Mouse (Mus musculus) forebrain, embryonic 14.5 days (tissue): ENCODE measurements around the gene Cyp2d40. TPM values are rescaled to one million over a fixed set of nuclear protein-coding genes. Genes with fewer than 3 reads are reported as not detected.
"Not testable (repeated sequence)": the region's sequence is repeated elsewhere in the genome, so short reads cannot be mapped to it uniquely, and the experiment has no call there.

Experiments
- ATAC-seq: fragments of 200-750 bp; cut with Nextera tagmentation; 2 replicates; pipeline ENCODE4 v1.8.0; 2017; ENCODE audit warnings: mild to moderate bottlenecking, moderate library complexity
- DNase-seq: peaks from one replicate; pipeline ENCODE4 v3.0.0-alpha.2; 2015; ENCODE audit warnings: low spot score
- H3K27ac ChIP-seq: fragments of 300-500 bp; sonication (generic); 2 replicates; pipeline ENCODE4 v1.5.1; 2014; ENCODE audit warnings: low read depth, mild to moderate bottlenecking, control low read depth, low read length, moderate library complexity
- H3K27me3 ChIP-seq: fragments of 300-500 bp; sonication (generic); replicated peaks from 2 replicates; pipeline ENCODE4 v1.6.1; 2014; ENCODE audit warnings: low read length, control low read depth, mixed read lengths; ENCODE audit not compliant: control insufficient read depth, insufficient read depth
- H3K36me3 ChIP-seq: fragments of 300-500 bp; sonication (generic); 2 replicates; pipeline ENCODE4 v1.6.1; 2014; ENCODE audit warnings: low read length, control low read depth; ENCODE audit not compliant: control insufficient read depth, insufficient read depth
- H3K4me1 ChIP-seq: fragments of 300-500 bp; sonication (generic); 2 replicates; pipeline ENCODE4 v1.6.1; 2014; ENCODE audit warnings: antibody characterized with exemption, low read length, control low read depth; ENCODE audit not compliant: control insufficient read depth, insufficient read depth
- H3K4me2 ChIP-seq: fragments of 300-500 bp; sonication (generic); 2 replicates; pipeline ENCODE4 v1.6.1; 2014; ENCODE audit warnings: mild to moderate bottlenecking, control low read depth, low read length
- H3K4me3 ChIP-seq: fragments of 300-500 bp; sonication (generic); 2 replicates; pipeline ENCODE4 v1.5.1; 2014; ENCODE audit warnings: low read depth, low read length, control low read depth
- H3K9ac ChIP-seq: fragments of 300-500 bp; sonication (generic); 2 replicates; pipeline ENCODE4 v1.6.1; 2014; ENCODE audit warnings: mild to moderate bottlenecking, low read length, control low read depth, moderate library complexity
- H3K9me3 ChIP-seq: fragments of 300-500 bp; sonication (generic); replicated peaks from 2 replicates; pipeline ENCODE4 v1.6.1; 2016; ENCODE audit warnings: low read length, control low read depth, mixed read lengths; ENCODE audit not compliant: control insufficient read depth
- WGBS: fragments of 180-500 bp; shearing (Covaris S2); extraction: QIAGEN DNeasy Blood & Tissue Kit; methylation state at CpG from one replicate; pipeline ENCODE4 v1.1.7; 2014; 5-methylcytosine and 5-hydroxymethylcytosine counted together
- polyA plus RNA-seq: library from polyadenylated mRNA; unstranded; fragments of >200 nt; fragmentation: Nextera tagmentation; extraction: Ambion mirVana; gene quantifications from 2 replicates; pipeline ENCODE4 v1.2.1, GENCODE M21; 2014

Gene Cyp2d40
- polyA plus RNA-seq, 1 experiment from 2014 or later: not detected

GRCm38 (mm10) chr15:82793454-82793853 lies 29.5 kb upstream of the Cyp2d40 start:
- Histone ChIP-seq H3K27me3 (no peaks in the 10 kb centered on the region), H3K9ac (no peak overlapping the region), H3K4me3 (no peak overlapping the region), H3K9me3 (no peaks in the 10 kb centered on the region), H3K4me1 (no peaks in the 10 kb centered on the region), H3K36me3 (no peaks in the 10 kb centered on the region), H3K4me2 (no peak overlapping the region), H3K27ac (no peak overlapping the region)
- no peak for DNase-seq
- no peak for ATAC-seq
- WGBS: 86% methylated on average over 1 of the region's 1 CpGs

- Histone ChIP-seq H3K36me3 (no peaks in the 10 kb centered on the region), H3K4me2 (no peak overlapping the region), H3K4me3 (no peak overlapping the region), H3K27me3 (no peaks in the 10 kb centered on the region), H3K9me3 (no peaks in the 10 kb centered on the region), H3K27ac (no peak overlapping the region), H3K9ac (no peak overlapping the region), H3K4me1 (no peaks in the 10 kb centered on the region)
- 93% methylated on average over 11 of the region's 11 CpGs for WGBS
- no peak for ATAC-seq
- DNase-seq: no peak
Measured at GRCm38 (mm10) chr15:82792566-82792965, 28.6 kb upstream of the Cyp2d40 start.

DNA sequence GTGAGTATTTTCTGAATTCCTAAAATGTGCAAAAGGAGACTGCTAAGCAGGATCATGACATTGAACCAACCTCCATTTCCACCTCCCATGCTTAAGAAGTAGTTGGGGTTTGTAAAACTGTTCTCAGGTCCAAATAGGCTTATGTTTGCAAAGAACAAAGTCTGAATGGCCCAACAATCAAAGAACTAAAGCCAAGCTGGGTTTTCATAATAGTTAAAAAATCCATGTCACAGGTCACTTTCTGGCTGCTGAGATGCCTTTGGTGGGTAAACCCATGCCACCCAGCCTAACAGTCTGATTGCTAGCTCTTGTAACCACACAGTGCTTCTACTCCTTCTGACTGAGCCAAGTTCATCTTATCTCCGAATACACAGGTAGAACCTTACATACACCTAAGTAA lies 20.6 kb upstream of the Cyp2d40 start:
- no peak for DNase-seq
- WGBS: 74% methylated on average over 1 of the region's 1 CpGs

DNA sequence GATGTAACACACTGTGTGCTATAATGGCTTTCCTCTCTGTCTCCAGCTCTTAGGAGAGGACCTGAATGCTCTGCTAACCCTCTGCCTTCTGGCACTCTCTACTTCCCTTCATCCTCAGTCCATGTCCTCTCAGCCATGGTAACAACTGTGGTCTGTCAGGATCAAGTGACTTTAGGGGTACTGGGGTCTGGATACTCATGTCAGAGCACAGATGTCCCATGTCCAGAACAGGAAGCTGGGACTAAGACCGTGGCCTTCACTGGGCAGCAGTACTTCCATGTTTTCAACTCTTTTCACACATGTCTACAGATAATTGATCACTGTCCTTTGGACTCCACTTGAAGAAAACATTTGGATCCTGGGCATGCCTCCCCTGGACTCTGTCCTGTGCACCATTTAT lies 19.8 kb upstream of the Cyp2d40 start:
- no peak overlapping the region for H3K27ac ChIP-seq
- no peaks in the 10 kb centered on the region for H3K36me3 ChIP-seq
- H3K9me3 ChIP-seq: no peaks in the 10 kb centered on the region
- 76% methylated on average over 1 of the region's 1 CpGs for WGBS
- no peak for ATAC-seq
- H3K9ac ChIP-seq: no peak overlapping the region
- H3K4me1 ChIP-seq: no peaks in the 10 kb centered on the region
- no peak for DNase-seq
- no peaks in the 10 kb centered on the region for H3K27me3 ChIP-seq
- H3K4me3 ChIP-seq: no peak overlapping the region
- H3K4me2 ChIP-seq: no peak overlapping the region

More for the DNA sequence above, 20.6 kb upstream of the Cyp2d40 start:
- Histone ChIP-seq H3K9ac (no peak overlapping the region), H3K27ac (no peak overlapping the region), H3K4me3 (no peak overlapping the region), H3K36me3 (no peaks in the 10 kb centered on the region), H3K4me1 (no peaks in the 10 kb centered on the region), H3K9me3 (no peaks in the 10 kb centered on the region), H3K4me2 (no peak overlapping the region), H3K27me3 (no peaks in the 10 kb centered on the region)
- ATAC-seq: no peak

GRCm38 (mm10) chr15:82777856-82778255 lies 13.9 kb upstream of the Cyp2d40 start:
- 85% methylated on average over 5 of the region's 5 CpGs for WGBS
- not testable (repeated sequence) for ATAC-seq

DNA sequence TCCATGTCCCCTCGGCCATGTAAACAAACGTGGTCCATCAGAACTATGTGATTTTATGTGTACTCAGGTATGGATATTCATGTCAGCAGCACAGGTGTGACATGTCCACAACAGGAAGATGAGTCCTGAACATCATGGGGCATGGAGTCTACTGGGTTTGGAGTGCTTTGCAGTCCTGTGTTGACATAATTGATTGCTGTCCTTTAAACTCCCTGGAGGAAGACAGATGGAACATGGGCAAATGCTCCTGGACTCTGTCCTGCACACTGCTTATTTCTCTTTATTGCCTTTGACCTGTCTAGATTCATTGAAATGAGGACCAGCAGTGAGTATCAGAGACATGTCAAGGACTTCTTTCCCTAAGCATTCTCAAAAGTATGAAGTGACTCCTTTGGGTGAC lies 2.0 kb upstream of the Cyp2d40 start:
- H3K36me3 ChIP-seq: no peaks in the 10 kb centered on the region
- ATAC-seq (no peak), DNase-seq (no peak)
- H3K9ac ChIP-seq: no peak overlapping the region
- WGBS: 89% methylated on average over 2 of the region's 2 CpGs
- no peaks in the 10 kb centered on the region for H3K27me3 ChIP-seq
- H3K9me3 ChIP-seq: no peaks in the 10 kb centered on the region
- no peak overlapping the region for H3K27ac ChIP-seq
- no peaks in the 10 kb centered on the region for H3K4me1 ChIP-seq
- H3K4me3 ChIP-seq: no peak overlapping the region
- no peak overlapping the region for H3K4me2 ChIP-seq

More at GRCm38 (mm10) chr15:82777856-82778255, 13.9 kb upstream of the Cyp2d40 start:
- not testable (repeated sequence) for H3K36me3 ChIP-seq, DNase-seq, H3K27me3 ChIP-seq, H3K4me2 ChIP-seq, H3K27ac ChIP-seq, H3K9ac ChIP-seq, H3K4me3 ChIP-seq, H3K9me3 ChIP-seq, H3K4me1 ChIP-seq

GRCm38 (mm10) chr15:82764881-82765280 lies 898 bp upstream of the Cyp2d40 start:
- DNase-seq (no peak), ATAC-seq (no peak)
- no peak overlapping the region for H3K4me3 ChIP-seq
- no peaks in the 10 kb centered on the region for H3K9me3 ChIP-seq
- no peaks in the 10 kb centered on the region for H3K4me1 ChIP-seq
- WGBS: 83% methylated on average over 6 of the region's 6 CpGs
- no peak overlapping the region for H3K27ac ChIP-seq
- no peaks in the 10 kb centered on the region for H3K27me3 ChIP-seq
- H3K9ac ChIP-seq: no peak overlapping the region
- no peak overlapping the region for H3K4me2 ChIP-seq
- no peaks in the 10 kb centered on the region for H3K36me3 ChIP-seq

DNA sequence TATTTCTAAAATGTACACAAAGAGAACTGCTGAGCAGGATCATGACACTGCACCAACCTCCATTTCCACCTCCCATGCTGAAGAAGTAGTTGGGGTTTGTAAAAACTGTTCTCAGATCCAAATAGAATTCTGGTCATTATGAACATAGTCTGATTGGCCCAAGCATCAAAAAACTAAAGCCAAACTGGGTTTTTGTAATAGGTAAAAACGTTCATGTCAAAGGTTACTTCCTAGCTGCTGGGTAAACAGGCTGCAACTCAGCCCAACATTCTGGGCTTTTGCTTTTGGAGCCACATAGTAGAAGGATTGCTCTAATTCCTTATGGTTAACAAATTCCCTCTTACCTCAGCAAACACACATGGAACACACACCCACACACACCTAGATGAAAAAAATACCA lies 15.8 kb downstream of the Cyp2d40 start:
- WGBS: 44% methylated on average over 1 of the region's 1 CpGs

GRCm38 (mm10) chr15:82747516-82747915 lies 16.5 kb downstream of the Cyp2d40 start:
- DNase-seq (no peak), ATAC-seq (no peak)
- Histone ChIP-seq H3K4me2 (no peak overlapping the region), H3K27ac (no peak overlapping the region), H3K4me1 (no peaks in the 10 kb centered on the region), H3K9ac (no peak overlapping the region), H3K9me3 (no peaks in the 10 kb centered on the region), H3K36me3 (no peaks in the 10 kb centered on the region), H3K4me3 (no peak overlapping the region), H3K27me3 (no peaks in the 10 kb centered on the region)
- 60% methylated on average over 1 of the region's 1 CpGs for WGBS

More for the DNA sequence above, 15.8 kb downstream of the Cyp2d40 start:
- Histone ChIP-seq H3K36me3 (no peaks in the 10 kb centered on the region), H3K4me1 (no peaks in the 10 kb centered on the region), H3K4me3 (no peak overlapping the region), H3K9ac (no peak overlapping the region), H3K27me3 (no peaks in the 10 kb centered on the region), H3K4me2 (no peak overlapping the region), H3K27ac (no peak overlapping the region), H3K9me3 (no peaks in the 10 kb centered on the region)
- DNase-seq (no peak), ATAC-seq (no peak)
